Mouse (Mus musculus) left cerebral cortex, postnatal 10 days (tissue): ENCODE data around the gene 4930432M17Rik. TPM values are rescaled to one million over a fixed set of nuclear protein-coding genes. Genes with fewer than 3 reads are reported as not detected.
A peak's percentile ranks its signal among the peaks of the same experiment; 100 is the strongest.

ENCODE experiments used
- DNase-seq, 2 experiments: peaks; one replicate each; pipeline ENCODE4 v3.0.0; 2021 to 2022; ENCODE audit warnings: low spot score in 2 of 2, mixed read lengths in 1 of 2; ENCODE audit errors: extremely low spot score in 1 of 2
- intact Hi-C: fragments of 180-260 bp; cut with DNase I; formaldehyde crosslinking; loops from one replicate; pipeline ENCODE4 v1.15.1; 2025
- total RNA-seq, 2 experiments: library from RNA; stranded (reverse); gene quantifications; 2 replicates each; pipeline ENCODE4 v1.2.3; 2021

The 4930432M17Rik gene
- total RNA-seq, 2 experiments from 2014 or later = not detected

GRCm38 (mm10) chr3:121699401-121699800 is 28.8 kb downstream of the 4930432M17Rik start:
- DNase-seq = no peak
- intact Hi-C loops = no loop called here

- intact Hi-C loops = no loop called here
- no peak for DNase-seq
These were observed 29.3 kb downstream of the 4930432M17Rik start for GRCm38 (mm10) chr3:121699849-121700248.

- peak; percentile 43 to 86 for DNase-seq
- intact Hi-C loops = no loop called here
These were observed 29.9 kb downstream of the 4930432M17Rik start for GRCm38 (mm10) chr3:121700364-121700952.

- no peak for DNase-seq
- intact Hi-C loops = no loop called here
These were observed 32.8 kb downstream of the 4930432M17Rik start for GRCm38 (mm10) chr3:121703155-121703879.

GRCm38 (mm10) chr3:121703880-121704243 is 33.3 kb downstream of the 4930432M17Rik start:
- intact Hi-C loops = no loop called here
- DNase-seq = no peak

- no peak for DNase-seq
- intact Hi-C loops = no loop called here
These were observed 35.5 kb downstream of the 4930432M17Rik start for GRCm38 (mm10) chr3:121706087-121706486.

GRCm38 (mm10) chr3:121707106-121707505 is 36.5 kb downstream of the 4930432M17Rik start:
- intact Hi-C loops = no loop called here
- DNase-seq = no peak

GRCm38 (mm10) chr3:121710894-121711531 is 40.5 kb downstream of the 4930432M17Rik start:
- DNase-seq = no peak
- intact Hi-C loops = no loop called here

GRCm38 (mm10) chr3:121712222-121712621 is 41.7 kb downstream of the 4930432M17Rik start:
- intact Hi-C loops = no loop called here
- no peak for DNase-seq

GRCm38 (mm10) chr3:121713151-121713701 is 42.7 kb downstream of the 4930432M17Rik start:
- no peak for DNase-seq
- intact Hi-C loops = no loop called here

GRCm38 (mm10) chr3:121713816-121714215 is 43.3 kb downstream of the 4930432M17Rik start:
- DNase-seq = no peak
- intact Hi-C loops = no loop called here

GRCm38 (mm10) chr3:121714461-121714860 is 43.9 kb downstream of the 4930432M17Rik start:
- intact Hi-C loops = no loop called here
- DNase-seq = no peak

GRCm38 (mm10) chr3:121715336-121715735 is 44.8 kb downstream of the 4930432M17Rik start:
- intact Hi-C loops = no loop called here
- DNase-seq = no peak

GRCm38 (mm10) chr3:121715741-121716459 is 45.3 kb downstream of the 4930432M17Rik start:
- intact Hi-C loops = no loop called here
- DNase-seq = no peak

- no peak for DNase-seq
- intact Hi-C loops = no loop called here
These were observed 45.9 kb downstream of the 4930432M17Rik start for GRCm38 (mm10) chr3:121716480-121716879.

GRCm38 (mm10) chr3:121718679-121719078 is 48.1 kb downstream of the 4930432M17Rik start:
- intact Hi-C loops = no loop called here
- no peak for DNase-seq

GRCm38 (mm10) chr3:121719701-121720100 is 49.1 kb downstream of the 4930432M17Rik start:
- intact Hi-C loops = loop anchor here (5.0 kb wide), 1 partner anchor 82 kb away; no protein-coding TSS in a partner anchor
- DNase-seq = no peak

- intact Hi-C loops = loop anchor here (5.0 kb wide), 1 partner anchor 84 kb away; no protein-coding TSS in a partner anchor
These were observed 50.5 kb downstream of the 4930432M17Rik start for GRCm38 (mm10) chr3:121720801-121721690.

More at GRCm38 (mm10) chr3:121720801-121721690, 50.5 kb downstream of the 4930432M17Rik start:
- no peak for DNase-seq
